Mouse (Mus musculus) liver, postnatal 0 days (tissue): ENCODE data around the gene Miga1. TPM values are rescaled to one million over a fixed set of nuclear protein-coding genes. Genes with fewer than 3 reads are reported as not detected.
A peak's percentile ranks its signal among the peaks of the same experiment; 100 is the strongest.

Experiments
- ATAC-seq: fragments of 200-750 bp; cut with Nextera tagmentation; 2 replicates; pipeline ENCODE4 v1.8.0; 2017; ENCODE audit warnings: mild to moderate bottlenecking, moderate library complexity
- DNase-seq: peaks from one replicate; pipeline ENCODE4 v3.0.0-alpha.2; 2016
- H3K27ac ChIP-seq: fragments of 300-500 bp; sonication (generic); 2 replicates; pipeline ENCODE4 v1.5.1; 2014; ENCODE audit warnings: antibody characterized with exemption, moderate library complexity, mild to moderate bottlenecking, low read depth
- H3K27me3 ChIP-seq: fragments of 300-500 bp; sonication (generic); 2 replicates; pipeline ENCODE4 v1.6.1; 2014; ENCODE audit warnings: low read length, control low read depth, mixed read lengths; ENCODE audit not compliant: insufficient read depth
- H3K36me3 ChIP-seq: fragments of 300-500 bp; sonication (generic); replicated peaks from 2 replicates; pipeline ENCODE4 v1.6.1; 2014; ENCODE audit warnings: mild to moderate bottlenecking, control low read depth, low read length, moderate library complexity, mixed read lengths; ENCODE audit not compliant: insufficient read depth
- H3K4me1 ChIP-seq: fragments of 300-500 bp; sonication (generic); 2 replicates; pipeline ENCODE4 v1.6.1; 2014; ENCODE audit warnings: antibody characterized with exemption, mild to moderate bottlenecking, control low read depth; ENCODE audit not compliant: insufficient read depth
- H3K4me2 ChIP-seq: fragments of 300-500 bp; sonication (generic); 2 replicates; pipeline ENCODE4 v1.6.1; 2014; ENCODE audit warnings: low read depth, mild to moderate bottlenecking, low read length, moderate library complexity, mixed read lengths
- H3K4me3 ChIP-seq: fragments of 300-500 bp; sonication (generic); 2 replicates; pipeline ENCODE4 v1.5.1; 2014; ENCODE audit warnings: low read depth, low read length
- H3K9ac ChIP-seq: fragments of 300-500 bp; sonication (generic); replicated peaks from 2 replicates; pipeline ENCODE4 v1.6.1; 2014; ENCODE audit warnings: mild to moderate bottlenecking, moderate library complexity
- H3K9me3 ChIP-seq: fragments of 300-500 bp; sonication (generic); 2 replicates; pipeline ENCODE4 v1.6.1; 2016; ENCODE audit warnings: mild to moderate bottlenecking, control low read depth, low read length, mixed read lengths
- CTCF ChIP-seq: sonication (generic); IDR thresholded peaks from 2 replicates; pipeline ENCODE4 v1.5.1; 2016; ENCODE audit warnings: antibody characterized with exemption, low read depth
- EP300 ChIP-seq: IDR thresholded peaks from 2 replicates; pipeline ENCODE4 v1.6.1; 2016; ENCODE audit warnings: antibody characterized with exemption, low read depth, mild to moderate bottlenecking
- WGBS: fragments of 180-500 bp; shearing (Covaris S2); extraction: QIAGEN DNeasy Blood & Tissue Kit; methylation state at CpG from one replicate; pipeline ENCODE4 v1.1.7; 2014; ENCODE audit not compliant: insufficient replicate concordance; 5-methylcytosine and 5-hydroxymethylcytosine counted together
- polyA plus RNA-seq: library from polyadenylated mRNA; unstranded; fragments of >200 nt; fragmentation: Nextera tagmentation; extraction: Ambion mirVana; gene quantifications from 2 replicates; pipeline ENCODE4 v1.2.1, GENCODE M21; 2015

Gene Miga1
- polyA plus RNA-seq, 1 experiment from 2014 or later = 3.2 TPM

DNA sequence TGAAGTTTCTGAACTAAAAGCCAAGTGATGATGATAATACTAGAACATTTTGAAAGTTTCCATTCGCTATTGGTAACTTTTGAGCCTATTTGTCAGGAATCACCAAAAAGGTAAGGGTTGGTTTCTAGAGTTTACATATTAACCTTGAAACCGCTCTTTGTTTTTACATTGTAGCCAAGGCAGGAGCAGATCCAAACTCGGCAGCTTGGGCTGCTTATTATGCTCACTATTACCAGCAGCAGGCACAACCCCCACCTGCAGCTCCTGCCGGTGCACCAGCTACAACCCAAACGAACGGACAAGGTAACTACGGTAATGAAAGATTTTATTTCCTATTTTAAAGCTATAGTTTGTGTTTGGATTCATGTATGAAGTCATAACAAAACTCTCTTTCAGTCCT is 114.3 kb downstream of the Miga1 start:
- H3K4me2 ChIP-seq = no peak overlapping the region
- no peaks in the 10 kb centered on the region for H3K27me3 ChIP-seq
- no peak overlapping the region for H3K9ac ChIP-seq
- DNase-seq = no peak
- H3K36me3 ChIP-seq = peaks cover 84% of the 10 kb centered on the region
- H3K4me1 ChIP-seq = no peaks in the 10 kb centered on the region
- ATAC-seq = no peak
- 86% methylated on average over 7 of the region's 7 CpGs for WGBS
- H3K27ac ChIP-seq = no peak overlapping the region
- TF ChIP-seq EP300 (no peak), CTCF (no peak)
- H3K4me3 ChIP-seq = no peak overlapping the region
- no peaks in the 10 kb centered on the region for H3K9me3 ChIP-seq

DNA sequence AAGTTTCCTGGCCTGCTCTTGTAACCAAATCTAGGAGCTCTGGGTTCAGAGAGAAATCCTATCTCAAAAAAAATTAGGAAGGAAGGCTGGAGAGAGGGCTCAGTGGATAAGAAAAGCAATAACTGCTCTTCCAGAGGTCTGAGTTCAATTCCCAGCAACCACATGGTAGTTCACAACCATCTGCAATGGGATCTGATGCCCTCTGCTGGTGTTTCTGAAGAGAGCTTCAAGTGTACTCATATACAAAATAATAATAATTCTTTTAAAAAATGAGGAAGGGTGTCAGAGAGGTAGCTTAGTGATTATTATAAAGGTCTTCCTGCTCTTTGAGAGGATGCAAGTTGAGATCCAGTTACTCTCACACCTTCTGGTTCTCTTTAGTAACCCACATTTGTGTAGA is 115.3 kb downstream of the Miga1 start:
- peaks cover 85% of the 10 kb centered on the region for H3K36me3 ChIP-seq

More for the DNA sequence above, 115.3 kb downstream of the Miga1 start:
- Histone ChIP-seq H3K4me3 (no peak overlapping the region), H3K27ac (no peak overlapping the region), H3K4me2 (no peak overlapping the region), H3K9me3 (no peaks in the 10 kb centered on the region), H3K9ac (no peak overlapping the region), H3K4me1 (no peaks in the 10 kb centered on the region), H3K27me3 (no peaks in the 10 kb centered on the region)
- DNase-seq = no peak
- no peak for ATAC-seq
- TF ChIP-seq EP300 = no peak
- peak; percentile 33 for TF ChIP-seq CTCF

Other genes starting within 250 kb of the Miga1 start
- gene Gipc2, start 174.2 kb downstream of the Miga1 start, polyA plus RNA-seq = 3.5 and 5.0 TPM in 2 replicates
- gene Dnajb4, start 130.1 kb downstream of the Miga1 start, polyA plus RNA-seq = 25.9 and 28.8 TPM in 2 replicates
- gene Fubp1, start 130.0 kb downstream of the Miga1 start, polyA plus RNA-seq = 33.5 and 37.1 TPM in 2 replicates
- 1.1 and 2.4 TPM in 2 replicates for gene Nexn, start 74.1 kb downstream of the Miga1 start, polyA plus RNA-seq
- 11.1 and 13.6 TPM in 2 replicates for gene Usp33, start 6.1 kb upstream of the Miga1 start, polyA plus RNA-seq
- gene Zzz3, start 55.1 kb upstream of the Miga1 start, polyA plus RNA-seq = 11.4 and 11.6 TPM in 2 replicates